Mouse (Mus musculus): ENCODE measurements at regions not wholly inside any gene's neighbourhood (a gene's known extent, or its start where the extent isn't known, plus 50 kb on each side); places are given as distances from the start of the nearest gene placed in this dataset.

GRCm38 (mm10) chr2:50835511-50836320, 313.2 kb downstream of the Rnd3 start:
- TF ChIP-seq CTCF (IDR thresholded peaks at IDR 0.05; ENCODE audit: borderline replicate concordance, extremely low read depth, insufficient read depth, insufficient read length): no peak
- no peak for TF ChIP-seq POLR2A (IDR thresholded peaks at IDR 0.05; ENCODE audit: borderline replicate concordance, extremely low read depth, insufficient read depth, insufficient read length, poor library complexity, severe bottlenecking)

Measured in brain, embryonic 14.5 days (tissue).